In the genomic region with DNA sequence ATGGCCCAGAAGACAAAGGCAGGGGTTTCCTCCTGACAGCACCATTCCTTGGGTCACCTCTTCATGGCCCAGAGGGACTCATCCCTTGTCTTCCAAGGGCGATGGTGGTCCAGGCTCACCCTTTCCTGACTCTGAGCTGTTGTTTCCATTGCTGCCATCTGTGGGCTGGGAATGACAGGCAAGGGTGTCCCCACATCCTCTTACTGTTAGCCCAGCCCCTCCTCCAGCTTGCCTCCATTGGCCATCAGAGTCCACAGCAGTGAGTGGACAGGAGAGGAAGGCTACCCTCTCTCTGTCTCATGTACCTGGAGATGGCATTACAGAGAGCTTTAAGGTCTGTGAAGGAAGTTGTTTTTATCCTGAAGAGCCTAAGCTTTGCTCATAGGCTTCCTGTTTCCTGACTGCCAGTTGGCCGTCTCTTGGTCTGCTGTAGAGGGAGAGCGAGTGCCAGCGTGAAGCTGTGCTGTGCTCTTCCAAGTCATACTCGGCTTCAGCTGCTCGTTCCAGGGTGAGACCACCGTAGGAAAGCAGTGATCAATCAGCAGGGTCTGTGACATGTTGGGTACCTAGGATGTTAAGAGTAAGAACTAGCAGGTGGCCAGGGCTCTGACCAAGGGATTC, we compare ENCODE assay signal across 13 mouse cellular contexts.
"Had no signal": no experiment of that assay in that cellular context is flagged by ENCODE, and none has a peak within 500 bp of the region (broad histone marks: within the 10 kb centered on the region; RNA-seq: fewer than 3 reads in every experiment).

No protein-coding gene starts in this region.

- H3K4me1 ChIP-seq: midbrain, embryonic 12.5 days had no signal

- DNase-seq: kidney, adult 2 months; kidney, postnatal 14 days; liver; liver, embryonic 13.5 days; liver, postnatal 0 days; retina, postnatal 1 day; right cerebral cortex, postnatal 25 days had no signal

- H3K27ac ChIP-seq: limb, embryonic 12.5 days; liver, embryonic 13.5 days; midbrain, embryonic 12.5 days; neural tube, embryonic 13.5 days; stomach, postnatal 0 days had no signal

- H3K4me2 ChIP-seq: kidney, embryonic 15.5 days; limb, embryonic 12.5 days; liver, embryonic 13.5 days; midbrain, embryonic 12.5 days; neural tube, embryonic 13.5 days had no signal

- H3K27me3 ChIP-seq: kidney, embryonic 15.5 days; limb, embryonic 12.5 days; liver, embryonic 13.5 days; midbrain, embryonic 12.5 days; neural tube, embryonic 13.5 days had no signal

- ATAC-seq: liver, postnatal 0 days; midbrain, embryonic 16.5 days had no signal

- H3K9me3 ChIP-seq: kidney, embryonic 15.5 days; limb, embryonic 12.5 days; liver, embryonic 13.5 days; midbrain, embryonic 12.5 days; neural tube, embryonic 13.5 days had no signal

- H3K4me3 ChIP-seq: kidney, embryonic 15.5 days; limb, embryonic 12.5 days; liver, embryonic 13.5 days; midbrain, embryonic 12.5 days; neural tube, embryonic 13.5 days had no signal

- H3K9ac ChIP-seq: kidney, embryonic 15.5 days; limb, embryonic 12.5 days; liver, embryonic 13.5 days; liver, postnatal 0 days; midbrain, embryonic 12.5 days; neural tube, embryonic 13.5 days had no signal
